Mouse (Mus musculus): ENCODE measurements around the gene Get4.

The Get4 gene

GRCm38 (mm10) chr5:139252081-139252909 lies at the start of gene Get4:
Gene Get4 (plus strand): TSS chr5:139252324.
- peak; percentile 99 for DNase-seq (ENCODE audit: low read depth, low spot score)

DNA sequence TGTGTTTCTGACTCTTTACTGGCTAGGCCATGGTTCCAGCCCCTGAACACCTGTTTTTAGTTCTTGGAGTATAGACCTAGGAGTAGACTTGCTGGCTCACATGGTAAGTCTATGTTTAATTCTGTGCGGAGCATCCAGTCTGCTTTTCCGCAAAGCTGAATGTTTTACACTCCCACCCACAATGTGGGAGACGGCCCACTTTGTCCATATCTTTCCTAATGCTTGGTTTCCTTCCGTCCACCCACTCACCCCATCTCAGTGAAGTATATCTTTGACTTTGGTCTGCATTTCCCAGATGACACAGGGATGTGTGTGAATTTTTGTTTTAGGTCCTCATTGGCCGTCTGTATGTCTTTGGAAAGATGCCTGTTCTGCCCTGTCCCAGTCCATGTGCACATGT lies 48.8 kb upstream of the Get4 start:
- no peak for DNase-seq (ENCODE audit: low read depth, low spot score)

DNA sequence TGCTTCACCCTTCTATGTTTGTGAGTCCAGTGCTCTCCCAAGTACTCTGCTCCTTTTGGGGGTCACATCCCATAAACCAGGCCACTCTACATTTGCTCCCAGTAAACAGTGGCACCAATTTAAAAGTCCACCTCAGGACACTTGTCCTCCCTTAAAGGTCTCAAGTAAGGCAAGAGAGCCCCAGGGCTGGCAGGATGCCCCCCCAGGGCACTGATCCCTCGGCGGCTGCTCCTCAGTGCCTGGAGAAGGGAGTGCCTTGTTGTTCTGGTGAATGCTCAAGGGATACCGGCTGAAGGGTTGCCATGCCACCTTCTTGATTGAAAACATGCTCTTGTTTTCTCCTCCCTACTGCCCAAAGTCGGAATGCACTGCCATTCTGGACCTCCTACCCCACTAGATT lies 46.0 kb upstream of the Get4 start:
- no peak for DNase-seq (ENCODE audit: low read depth, low spot score)

GRCm38 (mm10) chr5:139206525-139206924 lies 45.6 kb upstream of the Get4 start:
- DNase-seq (ENCODE audit: low read depth, low spot score) = no peak

GRCm38 (mm10) chr5:139208183-139208582 lies 43.9 kb upstream of the Get4 start:
- no peak for DNase-seq (ENCODE audit: low read depth, low spot score)

- no peak for DNase-seq (ENCODE audit: low read depth, low spot score)
Observed at GRCm38 (mm10) chr5:139208871-139209684, 43.0 kb upstream of the Get4 start.

GRCm38 (mm10) chr5:139209685-139210026 lies 42.5 kb upstream of the Get4 start:
- DNase-seq (ENCODE audit: low read depth, low spot score) = no peak

- no peak for DNase-seq (ENCODE audit: low read depth, low spot score)
Observed at GRCm38 (mm10) chr5:139211737-139212385, 40.3 kb upstream of the Get4 start.

GRCm38 (mm10) chr5:139214298-139214697 lies 37.8 kb upstream of the Get4 start:
- DNase-seq (ENCODE audit: low read depth, low spot score) = no peak

- no peak for DNase-seq (ENCODE audit: low read depth, low spot score)
Observed at GRCm38 (mm10) chr5:139215184-139215583, 36.9 kb upstream of the Get4 start.

DNA sequence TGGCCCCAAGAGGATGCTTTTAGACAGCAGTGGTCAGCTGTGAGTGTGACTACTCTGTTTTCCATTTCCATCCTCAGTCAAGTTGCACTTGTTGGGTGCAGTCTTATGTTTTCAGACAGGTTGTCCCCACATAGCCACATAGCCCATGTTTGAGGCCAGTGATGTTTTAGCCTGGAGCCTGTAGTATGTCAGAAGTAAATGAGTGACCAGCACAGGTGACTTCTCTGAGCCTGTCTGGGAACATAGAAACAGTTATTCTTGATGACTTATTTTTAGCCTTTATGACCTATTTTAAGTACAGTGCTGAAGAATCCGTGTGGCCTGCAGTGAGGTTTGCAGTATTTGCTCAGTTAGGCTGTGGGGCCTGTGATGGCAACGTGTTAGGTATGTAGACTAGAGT lies 36.0 kb upstream of the Get4 start:
- no peak for DNase-seq (ENCODE audit: low read depth, low spot score)

GRCm38 (mm10) chr5:139216774-139217173 lies 35.4 kb upstream of the Get4 start:
- DNase-seq (ENCODE audit: low read depth, low spot score) = peak; percentile 70

GRCm38 (mm10) chr5:139220006-139220515 lies 32.1 kb upstream of the Get4 start:
- DNase-seq (ENCODE audit: low read depth, low spot score) = no peak

- no peak for DNase-seq (ENCODE audit: low read depth, low spot score)
Observed at GRCm38 (mm10) chr5:139220610-139221009, 31.5 kb upstream of the Get4 start.

- DNase-seq (ENCODE audit: low read depth, low spot score) = no peak
Observed at GRCm38 (mm10) chr5:139223331-139223730, 28.8 kb upstream of the Get4 start.

DNA sequence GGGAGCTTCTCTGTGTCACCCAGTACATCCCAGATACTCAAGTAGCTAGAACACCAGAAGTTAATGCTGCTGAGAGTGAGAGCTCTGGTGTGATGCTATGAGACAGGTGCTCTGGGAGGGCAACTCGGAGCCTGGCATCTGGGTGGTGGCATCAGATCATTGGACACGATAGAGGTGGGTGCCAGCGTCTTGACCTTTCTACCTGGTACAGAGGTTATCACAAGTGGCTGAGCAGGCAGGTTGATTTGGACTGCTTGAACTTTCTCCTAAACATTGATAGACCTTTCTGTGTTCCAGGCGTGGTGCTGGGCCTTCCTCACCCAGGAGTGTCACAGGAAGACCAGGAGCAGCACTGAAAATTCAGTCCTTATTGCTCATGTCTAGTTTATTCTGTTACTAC lies 24.9 kb upstream of the Get4 start:
- no peak for DNase-seq (ENCODE audit: low read depth, low spot score)

GRCm38 (mm10) chr5:139227645-139228044 lies 24.5 kb upstream of the Get4 start:
- DNase-seq (ENCODE audit: low read depth, low spot score) = no peak

- no peak for DNase-seq (ENCODE audit: low read depth, low spot score)
Observed at GRCm38 (mm10) chr5:139228318-139228717, 23.8 kb upstream of the Get4 start.

- DNase-seq (ENCODE audit: low read depth, low spot score) = no peak
Observed at GRCm38 (mm10) chr5:139229716-139230115, 22.4 kb upstream of the Get4 start.

DNA sequence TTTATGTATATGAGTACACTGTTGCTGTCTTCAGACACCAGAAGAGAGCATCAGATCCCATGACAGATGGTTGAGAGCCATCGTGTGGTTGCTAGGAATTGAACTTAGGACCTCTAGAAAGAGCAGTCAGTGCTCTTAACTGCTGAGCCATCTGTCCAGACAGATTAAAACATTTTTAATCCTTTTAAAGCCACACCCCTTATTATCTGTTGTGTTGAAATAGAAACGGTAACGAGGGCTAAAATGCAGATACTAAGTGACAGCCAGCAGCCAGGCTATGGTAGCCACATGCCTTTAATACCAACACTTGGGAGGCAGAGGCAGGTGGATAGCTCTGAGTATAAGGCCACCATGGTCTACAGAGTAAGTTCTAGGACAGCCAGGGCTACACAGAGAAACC lies 20.0 kb upstream of the Get4 start:
- no peak for DNase-seq (ENCODE audit: low read depth, low spot score)

- no peak for DNase-seq (ENCODE audit: low read depth, low spot score)
Observed at GRCm38 (mm10) chr5:139234423-139234822, 17.7 kb upstream of the Get4 start.

- no peak for DNase-seq (ENCODE audit: low read depth, low spot score)
Observed at GRCm38 (mm10) chr5:139237436-139237835, 14.7 kb upstream of the Get4 start.
